Mouse (Mus musculus): ENCODE results near the gene Ap3d1.

Ap3d1 gene

DNA sequence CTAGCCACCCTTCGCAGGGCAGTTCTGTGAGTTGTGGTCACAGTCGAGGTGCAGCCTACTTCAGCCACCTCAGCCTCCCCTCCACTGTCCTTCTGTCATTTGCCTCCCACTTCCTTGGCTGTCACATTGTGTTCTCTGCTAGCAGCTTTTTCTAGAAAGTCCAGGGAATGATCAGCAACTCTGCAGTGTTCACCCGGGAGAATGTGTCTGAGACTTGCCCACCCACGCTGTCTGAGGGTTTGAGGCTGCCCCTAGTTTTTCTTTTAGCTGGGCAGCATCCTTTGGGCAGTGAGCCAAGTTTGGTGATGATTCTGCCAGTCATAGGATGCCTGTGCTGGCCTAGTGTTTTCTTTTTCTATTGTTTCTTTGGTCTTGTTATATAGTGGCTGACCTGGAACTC is 14.9 kb upstream of the Ap3d1 start:
- no peak for DNase-seq

DNA sequence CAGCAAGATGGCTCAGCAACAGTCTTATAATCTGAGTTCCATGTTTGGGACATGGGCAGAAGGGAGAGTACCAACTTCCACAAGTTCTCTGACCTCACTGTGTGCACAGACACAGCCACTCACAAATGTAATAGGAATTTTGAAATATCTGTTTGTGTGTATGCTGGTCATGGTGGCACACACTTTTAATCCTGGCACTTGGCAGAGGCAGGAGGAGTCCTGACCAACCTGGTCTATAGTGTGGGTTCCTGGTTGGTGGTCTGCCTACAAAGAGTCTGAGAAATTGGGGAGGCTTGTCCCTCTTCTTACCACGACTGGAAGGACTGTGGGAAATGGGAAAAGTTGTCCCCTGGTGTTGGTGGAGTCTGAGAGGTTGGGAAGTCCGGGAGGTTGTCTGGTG is 14.4 kb upstream of the Ap3d1 start:
- no peak for DNase-seq

DNA sequence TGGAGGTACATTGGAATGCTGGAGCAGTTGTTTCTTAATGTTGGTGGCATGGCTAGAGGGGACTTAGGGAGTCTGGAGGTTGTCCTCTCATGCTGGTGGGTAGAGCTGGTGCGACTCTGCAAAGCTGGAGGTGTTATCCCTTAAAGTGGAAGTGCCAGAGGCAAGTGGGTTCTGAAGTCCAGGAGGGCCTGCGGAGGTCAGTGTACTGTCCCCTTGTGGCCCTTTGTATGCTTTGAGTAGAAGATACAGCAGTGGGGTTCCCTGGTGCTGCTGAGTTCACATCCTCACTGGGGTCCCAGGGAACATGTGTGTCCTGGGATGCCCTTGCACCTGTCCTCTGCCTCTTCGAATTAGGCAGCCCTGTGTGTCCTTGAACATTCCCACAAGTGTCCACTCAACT is 14.0 kb upstream of the Ap3d1 start:
- no peak for DNase-seq

DNA sequence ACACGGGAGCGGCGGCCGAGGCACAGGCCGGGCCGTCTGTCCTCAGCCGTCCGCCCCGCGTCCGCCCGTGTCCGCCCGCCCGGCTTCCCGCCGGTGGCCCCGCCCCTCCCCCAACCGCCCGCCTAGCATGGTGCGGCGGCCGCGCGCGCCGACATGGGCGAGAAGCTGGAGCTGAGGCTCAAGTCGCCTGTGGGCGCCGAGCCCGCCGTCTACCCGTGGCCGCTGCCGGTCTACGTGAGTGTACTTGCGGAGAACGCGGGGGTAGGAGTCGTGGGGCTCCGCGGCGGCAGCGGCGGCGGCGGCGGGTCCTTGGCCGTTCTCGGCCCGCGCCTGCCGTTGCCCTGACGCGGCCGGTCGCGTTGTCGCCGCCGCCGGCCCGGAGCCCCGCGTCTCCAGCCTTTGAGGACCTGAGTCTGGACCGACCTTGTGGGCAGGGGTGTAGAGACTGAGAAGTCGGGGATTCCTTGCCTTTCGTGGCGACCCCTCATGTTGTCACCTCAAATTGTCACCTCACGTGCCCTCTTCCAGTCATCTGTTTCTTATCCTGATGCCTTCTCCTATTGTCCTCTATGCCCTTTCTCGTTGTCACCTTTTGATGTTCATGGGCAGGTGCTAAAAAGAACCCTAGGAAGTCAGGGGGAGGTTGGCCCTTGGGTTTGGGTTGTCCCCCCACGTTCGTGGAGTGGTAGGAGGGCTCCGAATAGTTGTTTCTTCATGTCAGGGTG is 13.4 kb upstream of the Ap3d1 start:
- DNase-seq: no peak

DNA sequence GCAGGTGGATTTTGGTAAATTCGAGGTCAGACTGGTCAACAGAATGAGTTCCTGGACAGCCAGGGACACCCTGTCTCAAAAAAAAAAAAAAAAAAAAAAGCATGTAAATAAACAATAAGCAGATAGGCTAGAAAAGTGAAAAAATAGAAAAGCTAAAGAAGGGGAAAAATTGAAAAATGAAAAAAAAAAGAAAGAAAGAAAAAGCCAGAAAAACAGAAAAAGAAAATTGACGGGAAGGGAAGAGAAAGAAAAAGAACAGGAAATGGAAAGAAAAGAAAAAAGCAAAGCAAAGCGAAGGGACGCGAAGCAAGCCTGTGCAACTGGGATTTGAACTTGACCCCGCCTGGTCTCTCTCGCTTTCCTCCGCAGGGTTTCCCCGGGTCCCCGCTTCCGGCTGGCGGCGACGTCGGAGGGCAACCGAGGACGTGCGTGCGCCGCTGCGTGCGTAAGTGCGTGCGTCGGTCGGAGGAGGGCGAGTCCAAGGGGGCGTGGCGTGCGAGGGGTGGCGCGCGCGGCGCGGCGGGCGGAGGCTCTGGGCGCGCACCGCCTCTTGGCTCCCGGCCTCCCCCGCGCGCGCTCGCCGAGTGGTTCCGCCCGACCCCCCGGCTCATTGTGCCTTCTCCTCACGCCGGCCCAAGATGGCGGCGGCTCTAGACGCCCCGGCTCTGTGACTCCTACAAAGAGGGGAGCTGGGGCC is 12.7 kb upstream of the Ap3d1 start, which contains the start of gene Dot1l:
Dot1l (plus strand) TSS at position 613 of the 697 bp plus-strand sequence.
- peak; percentile 98 for DNase-seq

DNA sequence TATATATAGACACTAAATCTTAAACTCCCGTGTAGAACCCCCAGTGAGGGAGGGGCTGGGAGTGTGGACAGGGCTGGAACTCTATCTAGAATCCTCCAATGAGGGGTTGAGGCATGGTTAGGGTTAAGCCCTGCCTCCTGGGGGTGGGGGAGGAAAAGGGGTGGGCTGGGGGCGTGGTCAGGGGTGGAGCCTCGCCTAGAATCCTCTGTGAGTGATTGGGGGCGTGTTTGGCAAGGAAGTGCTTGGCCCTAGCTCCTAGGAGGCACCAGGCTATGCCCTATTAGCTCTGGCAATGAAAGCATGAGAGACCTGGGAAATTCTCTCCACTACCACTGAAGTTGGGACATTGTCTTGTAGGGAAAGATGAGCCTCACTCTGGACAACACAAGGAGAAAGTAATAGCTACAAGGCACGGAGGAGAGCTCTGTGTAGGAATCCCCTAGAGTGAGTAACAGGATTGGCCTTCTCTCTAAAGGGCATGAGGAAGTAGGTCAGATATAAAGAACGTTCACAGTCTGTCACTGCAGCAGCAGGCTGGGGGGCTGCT is 10.1 kb upstream of the Ap3d1 start:
- no peak for DNase-seq

DNA sequence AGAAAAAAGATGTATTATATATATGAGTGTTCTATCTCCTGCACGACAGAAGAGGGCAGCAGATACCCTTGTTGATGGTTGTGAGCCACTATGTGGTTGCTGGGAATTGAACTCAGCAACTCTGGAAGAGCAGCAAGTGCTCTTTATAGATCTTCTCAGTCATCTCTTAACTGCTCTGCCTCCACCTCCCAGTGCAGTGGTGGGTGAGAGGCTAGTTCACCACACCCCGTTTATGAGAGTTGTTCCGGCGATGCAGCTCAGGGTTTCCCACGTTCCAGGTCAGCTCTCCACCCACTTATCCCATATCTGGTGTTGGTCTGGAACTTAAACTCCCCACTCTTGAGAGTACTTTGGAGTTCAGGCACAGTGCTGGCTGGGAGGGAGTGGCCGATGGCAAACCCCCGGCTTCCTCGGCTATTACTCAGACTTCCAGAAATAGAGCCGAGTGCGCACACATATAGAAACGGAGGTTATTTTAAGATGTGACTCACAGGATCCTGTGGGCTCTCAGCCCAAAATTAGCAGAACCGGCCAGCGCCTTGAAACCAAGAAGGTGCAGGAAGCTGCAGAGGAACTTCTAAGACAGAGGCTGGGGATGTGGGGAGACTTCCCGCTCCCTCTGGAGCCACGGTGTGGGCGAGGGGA is 9.2 kb upstream of the Ap3d1 start:
- no peak for DNase-seq

DNA sequence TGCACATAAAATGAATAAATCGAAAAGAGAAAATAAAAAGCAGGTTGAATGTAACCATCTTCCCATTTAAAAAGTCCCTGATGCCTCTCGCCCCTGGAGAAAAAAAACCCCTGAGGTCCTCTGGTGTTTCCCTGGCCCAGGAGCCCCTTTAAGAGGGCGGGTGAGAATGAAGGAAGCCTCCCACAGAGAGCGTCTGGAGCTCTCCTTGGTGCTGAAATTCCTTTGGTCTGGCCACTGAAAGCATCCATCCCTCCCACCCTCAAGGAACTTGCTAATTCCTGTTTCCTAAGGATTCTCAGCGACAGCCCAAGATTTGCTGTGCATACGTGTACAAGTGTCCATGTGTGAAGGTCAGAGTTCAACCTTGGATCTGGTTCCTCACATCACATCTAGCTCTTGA is 6.5 kb upstream of the Ap3d1 start:
- DNase-seq: no peak

DNA sequence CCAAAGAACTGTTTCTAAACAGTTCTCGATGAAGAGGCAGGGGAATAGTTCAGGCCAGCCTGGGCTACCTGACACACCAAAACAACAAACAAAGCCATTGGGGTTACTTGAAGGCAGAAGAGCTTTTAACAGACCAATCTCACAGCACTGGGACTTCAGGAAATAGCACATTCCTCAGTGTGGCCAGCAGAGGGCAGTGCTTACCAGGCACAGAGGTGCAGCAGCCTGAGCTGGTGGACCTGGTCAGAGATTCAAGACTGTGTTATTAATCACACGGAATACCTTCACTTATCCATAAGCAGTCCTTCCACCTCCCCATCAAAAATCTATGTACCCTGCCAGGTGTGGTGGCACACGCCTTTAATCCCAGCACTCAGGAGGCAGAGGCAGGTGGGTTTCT is 5.3 kb upstream of the Ap3d1 start:
- peak; percentile 77 for DNase-seq

DNA sequence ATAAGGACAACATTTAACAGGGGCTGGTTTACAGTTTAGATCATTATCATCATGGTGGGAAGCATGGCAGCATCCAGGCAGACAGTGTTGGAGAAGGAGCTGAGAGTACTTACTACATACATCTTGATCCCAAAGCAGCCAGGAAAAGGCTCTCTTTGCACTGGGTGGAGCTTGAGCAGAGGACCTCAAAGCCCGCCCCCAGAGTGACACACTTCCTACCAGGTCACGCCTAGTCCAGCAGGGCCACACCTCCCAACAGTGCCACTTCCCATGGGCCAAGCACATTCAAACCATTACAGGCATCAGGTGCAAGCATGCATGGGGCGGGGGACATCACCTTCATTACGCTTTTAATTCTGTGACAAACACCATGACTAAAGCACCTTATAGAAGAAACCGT is 2.2 kb upstream of the Ap3d1 start:
- DNase-seq: no peak

DNA sequence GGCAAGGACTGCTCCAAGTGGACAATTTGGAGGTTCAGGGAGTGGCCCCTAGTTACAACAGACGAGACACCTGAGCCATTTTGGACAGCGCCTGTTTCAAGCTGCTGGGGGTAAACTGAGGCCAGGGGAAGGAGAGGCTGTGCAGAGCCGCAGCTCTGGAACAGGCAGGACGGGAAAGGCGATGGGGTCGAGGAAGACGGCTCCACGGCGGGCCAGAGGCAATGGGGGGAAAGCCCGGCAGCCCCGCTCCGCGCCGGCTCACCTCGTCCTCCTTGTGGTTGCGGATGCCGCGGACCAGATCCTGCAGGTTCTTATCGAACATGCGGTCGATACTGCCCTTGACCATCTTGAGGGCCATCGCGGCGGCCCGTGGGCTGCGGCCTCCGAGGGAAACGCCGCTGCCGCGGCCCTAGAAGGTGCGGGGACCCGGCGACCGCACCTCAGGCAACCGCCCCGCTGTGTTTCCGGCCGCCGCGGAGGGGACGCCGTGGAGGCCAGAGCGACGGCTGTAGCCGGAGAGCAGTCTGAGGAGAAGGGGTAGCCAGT is 357 bp downstream of the Ap3d1 start:
- DNase-seq: no peak

DNA sequence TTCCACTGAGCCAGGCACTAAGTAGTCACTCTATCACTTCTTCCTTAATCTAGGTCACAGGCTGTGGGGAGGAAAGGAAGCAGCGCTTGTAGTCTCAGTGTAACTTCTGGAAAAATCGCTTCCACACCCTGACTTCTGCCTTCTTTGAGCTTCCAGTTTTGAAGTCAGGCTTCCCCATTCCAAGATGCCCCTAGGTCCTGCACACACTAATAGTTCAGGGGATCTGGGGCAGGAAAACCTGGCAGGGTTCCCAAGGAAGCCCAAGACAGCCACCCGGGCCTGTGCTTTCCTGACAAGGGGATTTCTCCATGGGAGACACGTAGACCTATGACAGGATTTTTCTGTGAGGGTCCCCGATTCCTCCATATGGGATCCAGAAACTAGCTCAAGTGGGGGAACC is 918 bp downstream of the Ap3d1 start:
- no peak for DNase-seq

DNA sequence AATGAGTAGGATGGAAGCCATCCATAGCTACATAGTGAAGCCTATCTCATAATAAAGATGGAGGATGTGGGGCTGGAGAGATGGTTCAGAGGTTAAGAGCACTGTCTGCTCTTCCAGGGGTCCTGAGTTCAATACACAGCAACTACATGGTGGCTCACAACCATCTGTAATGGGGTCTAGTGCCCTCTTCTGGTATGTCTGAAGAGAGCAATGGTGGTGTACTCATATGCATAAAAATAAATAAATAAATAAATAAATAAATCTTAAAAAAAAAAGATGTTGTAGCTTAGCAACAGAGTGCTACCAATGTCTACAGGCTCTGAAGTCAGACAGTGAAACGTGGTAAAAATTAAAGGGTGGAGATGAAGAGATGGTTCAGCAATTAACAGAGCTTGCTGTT is 3.4 kb downstream of the Ap3d1 start:
- no peak for DNase-seq

DNA sequence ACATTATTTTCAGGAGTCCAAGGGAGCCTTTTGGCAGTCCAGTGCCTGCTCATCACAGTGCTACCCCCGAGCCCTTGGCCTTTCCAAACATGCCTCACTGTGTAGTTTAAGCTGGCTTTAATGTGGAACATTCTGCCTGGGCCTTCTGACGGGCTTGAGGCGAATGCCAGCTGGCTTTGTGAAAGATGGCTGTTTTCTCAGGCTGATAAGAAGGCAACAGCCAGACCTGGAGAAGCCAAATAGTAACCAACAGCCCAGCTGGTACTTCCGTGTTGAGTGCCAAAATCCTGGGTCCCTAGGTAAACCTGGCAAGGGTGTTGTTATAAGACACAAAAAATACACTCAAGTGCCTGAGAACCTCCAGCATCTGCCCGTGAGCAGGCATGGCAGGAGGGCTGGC is 5.3 kb downstream of the Ap3d1 start:
- DNase-seq: peak; percentile 55

DNA sequence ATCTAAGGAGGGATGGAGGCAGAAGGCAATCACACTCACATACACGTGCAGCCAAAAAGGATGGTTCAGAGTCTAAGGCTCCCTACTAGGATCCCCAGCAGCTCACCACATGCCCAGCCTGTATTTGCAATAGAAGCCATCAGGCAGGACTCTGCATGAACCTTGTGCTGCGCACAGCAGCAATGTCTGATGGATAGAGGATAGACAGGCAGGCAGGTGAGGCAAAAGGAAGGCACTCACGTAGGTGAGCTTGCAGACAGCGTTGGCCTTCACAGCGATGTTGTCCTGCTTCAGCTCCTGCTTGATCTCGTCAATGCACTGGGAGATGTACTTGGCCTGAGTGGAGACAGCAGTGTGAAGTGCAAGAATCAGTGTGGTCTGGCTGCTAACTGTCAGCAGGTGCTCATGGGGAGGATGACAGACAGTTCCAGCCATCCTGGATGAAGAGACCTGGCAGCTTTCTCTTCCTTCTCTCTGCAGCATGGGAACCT is 9.4 kb downstream of the Ap3d1 start:
- no peak for DNase-seq

DNA sequence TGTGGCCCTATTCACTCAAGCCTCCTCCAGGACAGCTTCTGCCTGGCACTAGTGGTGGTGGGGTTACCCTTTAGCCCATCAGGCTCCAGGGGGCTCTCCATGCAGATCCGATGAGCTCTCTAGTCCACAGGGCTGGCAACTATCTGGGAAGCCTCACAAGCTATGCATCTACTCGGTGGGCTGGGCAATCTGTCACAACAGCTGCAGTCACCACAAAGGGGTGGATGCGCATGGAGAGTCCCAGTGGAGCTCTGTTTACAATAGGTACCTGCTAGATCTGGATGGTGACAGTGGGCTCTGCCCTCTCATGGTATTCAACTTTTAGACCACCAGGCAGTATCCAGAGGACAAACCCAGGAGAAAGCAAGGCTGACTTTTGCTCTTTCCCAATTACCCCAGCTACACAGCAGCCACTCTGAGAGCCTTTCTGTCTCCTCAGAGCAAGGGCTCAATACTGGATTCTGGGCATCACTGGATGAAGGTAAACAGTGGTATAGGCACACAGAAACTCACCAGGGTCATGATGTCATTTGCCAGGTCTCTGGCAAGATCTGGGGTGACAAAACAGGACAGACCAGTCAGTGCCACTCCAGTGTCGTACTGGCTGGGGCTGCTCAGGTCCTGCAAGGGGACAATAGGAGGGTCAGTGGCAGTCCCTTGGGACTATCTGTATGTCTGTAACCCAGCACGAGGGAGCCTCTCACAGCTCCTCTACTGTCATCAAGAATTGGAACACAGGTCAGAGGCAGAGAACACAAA is 14.5 kb downstream of the Ap3d1 start:
- DNase-seq: no peak

DNA sequence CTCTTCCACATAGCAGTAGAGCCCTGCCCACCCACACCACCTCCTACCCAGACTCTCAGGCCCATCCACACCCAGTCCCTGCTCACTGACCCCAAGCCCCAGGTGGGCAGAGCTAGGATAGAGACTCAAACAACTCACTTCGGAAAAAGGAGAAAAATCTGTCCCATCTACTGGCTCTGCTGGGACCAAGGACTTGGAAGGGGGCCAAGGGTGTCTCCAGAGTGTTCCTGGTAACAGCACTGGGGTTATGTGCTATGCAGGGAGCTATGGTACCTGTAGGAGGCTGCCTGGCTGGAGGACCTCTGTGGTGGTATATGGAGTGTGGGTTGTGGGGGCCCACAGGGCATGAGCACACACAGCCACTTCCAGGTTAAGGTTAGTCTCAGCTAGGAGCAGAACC is 24.8 kb downstream of the Ap3d1 start:
- DNase-seq: no peak

DNA sequence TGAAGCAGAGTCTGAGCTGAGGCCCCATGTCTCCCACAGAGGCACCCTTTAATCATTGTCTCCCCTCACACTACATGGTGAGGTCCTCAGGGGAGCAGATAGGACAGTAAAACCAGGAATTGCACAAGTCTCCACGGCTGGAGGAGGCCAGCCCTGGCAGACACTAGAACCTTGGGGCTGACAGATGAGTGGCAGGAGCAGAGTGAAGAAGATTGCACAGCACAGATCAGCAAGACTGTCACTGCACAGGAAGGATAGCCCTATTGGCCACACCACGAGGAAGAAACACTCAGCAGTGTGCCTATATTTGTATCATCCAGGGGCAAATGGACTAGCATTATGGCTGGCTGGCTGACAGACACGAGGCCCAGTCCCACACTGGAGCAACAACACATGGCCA is 31.2 kb downstream of the Ap3d1 start:
- DNase-seq: no peak

DNA sequence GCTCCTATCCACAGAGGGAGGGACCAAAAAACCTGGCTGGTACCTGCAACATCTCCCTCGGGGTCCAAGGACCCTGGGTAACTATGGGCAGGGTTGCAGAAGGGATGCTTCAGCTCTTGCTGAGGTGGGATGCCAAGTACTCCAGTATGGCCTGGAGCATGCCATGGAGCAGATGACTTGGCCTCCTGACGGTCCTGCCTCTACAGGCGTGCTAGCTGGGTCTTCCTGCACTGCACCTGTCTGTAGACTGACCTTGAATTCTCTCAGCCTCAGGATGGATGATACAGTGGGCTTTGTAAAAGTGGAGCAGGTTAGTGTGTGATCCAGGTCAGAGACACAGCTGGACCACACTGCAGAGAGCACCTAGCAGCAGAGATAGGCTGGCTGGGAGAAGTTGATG is 36.6 kb downstream of the Ap3d1 start:
- no peak for DNase-seq

DNA sequence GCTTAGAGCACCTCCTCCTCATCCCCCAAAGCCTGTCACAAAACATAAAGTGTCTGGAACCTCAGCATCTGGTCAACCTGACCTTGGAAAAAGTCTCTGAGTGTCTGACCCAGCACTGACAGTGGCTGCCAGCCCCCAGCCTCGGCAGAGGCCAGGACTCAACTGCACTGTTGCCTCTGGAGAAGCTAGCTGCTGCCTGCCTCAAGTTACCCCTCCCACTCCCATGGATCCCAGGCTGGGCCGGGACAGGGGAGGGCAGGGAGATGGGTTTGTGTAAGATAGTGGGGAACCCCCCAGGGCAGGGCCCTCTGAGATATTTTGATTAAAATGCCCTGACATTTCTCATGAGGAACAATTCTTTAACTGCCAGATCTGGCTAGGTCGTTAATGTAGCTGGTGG is 37.0 kb downstream of the Ap3d1 start:
- no peak for DNase-seq

DNA sequence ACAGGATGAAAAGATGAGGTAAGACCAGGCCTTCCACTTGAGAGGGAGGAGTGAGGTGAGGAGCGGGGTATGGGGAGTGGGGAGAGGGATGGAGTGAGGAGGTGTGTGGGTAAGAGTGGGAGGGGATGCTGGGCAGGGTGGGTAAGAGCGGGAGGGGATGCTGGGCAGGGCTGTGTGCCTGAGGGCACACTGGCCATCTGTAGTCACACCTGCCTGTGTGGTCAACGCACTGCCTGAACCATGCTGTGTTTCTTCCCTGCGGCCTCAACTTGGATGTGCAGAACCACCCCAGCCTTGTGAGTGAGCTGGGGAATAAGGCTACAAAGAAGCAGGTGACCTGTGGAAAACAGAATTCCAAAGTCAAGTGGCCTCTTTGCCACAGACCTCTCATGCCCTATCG is 37.6 kb downstream of the Ap3d1 start:
- peak; percentile 32 for DNase-seq

DNA sequence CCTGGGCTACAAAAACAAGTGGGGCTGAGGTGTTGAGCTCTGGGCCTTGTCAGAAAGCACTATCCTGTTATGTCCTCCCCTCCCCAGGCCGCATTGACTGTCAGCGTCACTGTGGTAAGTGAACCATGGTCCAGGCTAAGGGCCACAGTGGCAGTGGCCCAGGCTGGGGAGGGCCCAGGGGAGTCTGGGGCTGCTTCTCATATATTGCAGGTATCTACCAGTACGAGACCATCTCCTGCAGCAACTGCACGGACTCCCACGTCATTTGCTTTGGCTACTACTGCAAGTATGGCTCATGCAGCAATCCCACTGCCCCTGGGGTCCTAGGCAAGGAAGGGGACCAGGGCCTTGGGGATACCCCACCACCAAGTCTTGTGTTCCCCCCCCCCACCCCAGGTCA is 38.4 kb downstream of the Ap3d1 start:
- DNase-seq: peak; percentile 42

Measured in cerebellum, adult 11 months (tissue).